Mouse (Mus musculus): Measurements from ENCODE around the gene Ehf. TPM values are rescaled to one million over a fixed set of nuclear protein-coding genes. Genes with fewer than 3 reads are reported as not detected.

Ehf gene
- not detected in 2 replicates for polyA plus RNA-seq (2011; ENCODE audit: insufficient read depth, insufficient read length, low replicate concordance, missing spikeins)

GRCm38 (mm10) chr2:103303132-103303531 lies at the start of gene Ehf:
Gene Ehf, minus strand, starts transcription at chr2:103303278.
- WGBS: 40% methylated on average over 9 of the region's 9 CpGs
- Histone ChIP-seq H3K27ac (ENCODE audit: control insufficient read depth, insufficient read depth, low read depth, low read length, poor library complexity) (no peak within 1 kb of the TSS), H3K4me3 (replicated peaks; ENCODE audit: control insufficient read depth, low read depth, low read length) (no peak within 1 kb of the TSS), H3K4me1 (ENCODE audit: control insufficient read depth, insufficient read depth, low read length) (no peaks in the 10 kb centered on the region; the same call in 1 of the 2 replicates)
- no peak for TF ChIP-seq POLR2A (IDR thresholded peaks at IDR 0.05; ENCODE audit: borderline replicate concordance, control insufficient read depth, low read depth, low read length)
- TF ChIP-seq CTCF (IDR thresholded peaks at IDR 0.05; ENCODE audit: control insufficient read depth, insufficient read depth, low read length): no peak

- no peak overlapping the region for H3K4me3 ChIP-seq (replicated peaks; ENCODE audit: control insufficient read depth, low read depth, low read length)
- 11% methylated on average over 5 of the region's 5 CpGs for WGBS
- TF ChIP-seq POLR2A (IDR thresholded peaks at IDR 0.05; ENCODE audit: borderline replicate concordance, control insufficient read depth, low read depth, low read length) (no peak), CTCF (IDR thresholded peaks at IDR 0.05; ENCODE audit: control insufficient read depth, insufficient read depth, low read length) (no peak)
- no peaks in the 10 kb centered on the region for H3K4me1 ChIP-seq (ENCODE audit: control insufficient read depth, insufficient read depth, low read length)
- H3K27ac ChIP-seq (ENCODE audit: control insufficient read depth, insufficient read depth, low read depth, low read length, poor library complexity): no peak overlapping the region
Measured at GRCm38 (mm10) chr2:103347417-103347891, 44.4 kb upstream of the Ehf start.

- H3K4me3 ChIP-seq (replicated peaks; ENCODE audit: control insufficient read depth, low read depth, low read length): no peak overlapping the region
- TF ChIP-seq CTCF (IDR thresholded peaks at IDR 0.05; ENCODE audit: control insufficient read depth, insufficient read depth, low read length) (no peak), POLR2A (IDR thresholded peaks at IDR 0.05; ENCODE audit: borderline replicate concordance, control insufficient read depth, low read depth, low read length) (no peak)
- H3K27ac ChIP-seq (ENCODE audit: control insufficient read depth, insufficient read depth, low read depth, low read length, poor library complexity): no peak overlapping the region
- H3K4me1 ChIP-seq (ENCODE audit: control insufficient read depth, insufficient read depth, low read length): no peaks in the 10 kb centered on the region
- 77% methylated on average over 3 of the region's 3 CpGs for whole genome bisulfite sequencing
Measured at GRCm38 (mm10) chr2:103346751-103347289, 43.7 kb upstream of the Ehf start.

- WGBS: 75% methylated on average over 7 of the region's 7 CpGs
- TF ChIP-seq POLR2A (IDR thresholded peaks at IDR 0.05; ENCODE audit: borderline replicate concordance, control insufficient read depth, low read depth, low read length) (no peak), CTCF (IDR thresholded peaks at IDR 0.05; ENCODE audit: control insufficient read depth, insufficient read depth, low read length) (no peak)
Measured at GRCm38 (mm10) chr2:103343611-103344010, 40.5 kb upstream of the Ehf start.

GRCm38 (mm10) chr2:103342123-103342522 lies 39.0 kb upstream of the Ehf start:
- TF ChIP-seq POLR2A (IDR thresholded peaks at IDR 0.05; ENCODE audit: borderline replicate concordance, control insufficient read depth, low read depth, low read length): no peak
- TF ChIP-seq CTCF (IDR thresholded peaks at IDR 0.05; ENCODE audit: control insufficient read depth, insufficient read depth, low read length): no peak
- 34% methylated on average over 1 of the region's 1 CpGs for WGBS

More at GRCm38 (mm10) chr2:103343611-103344010, 40.5 kb upstream of the Ehf start:
- Histone ChIP-seq H3K4me3 (replicated peaks; ENCODE audit: control insufficient read depth, low read depth, low read length) (no peak overlapping the region), H3K27ac (ENCODE audit: control insufficient read depth, insufficient read depth, low read depth, low read length, poor library complexity) (no peak overlapping the region), H3K4me1 (ENCODE audit: control insufficient read depth, insufficient read depth, low read length) (no peaks in the 10 kb centered on the region; the same call in 1 of the 2 replicates)

GRCm38 (mm10) chr2:103341375-103341971 lies 38.4 kb upstream of the Ehf start:
- TF ChIP-seq POLR2A (IDR thresholded peaks at IDR 0.05; ENCODE audit: borderline replicate concordance, control insufficient read depth, low read depth, low read length) (no peak), CTCF (IDR thresholded peaks at IDR 0.05; ENCODE audit: control insufficient read depth, insufficient read depth, low read length) (no peak)
- Histone ChIP-seq H3K4me1 (ENCODE audit: control insufficient read depth, insufficient read depth, low read length) (no peaks in the 10 kb centered on the region; the same call in 1 of the 2 replicates), H3K27ac (ENCODE audit: control insufficient read depth, insufficient read depth, low read depth, low read length, poor library complexity) (no peak overlapping the region), H3K4me3 (replicated peaks; ENCODE audit: control insufficient read depth, low read depth, low read length) (no peak overlapping the region)
- WGBS: 45% methylated on average over 1 of the region's 1 CpGs

More at GRCm38 (mm10) chr2:103342123-103342522, 39.0 kb upstream of the Ehf start:
- Histone ChIP-seq H3K4me3 (replicated peaks; ENCODE audit: control insufficient read depth, low read depth, low read length) (no peak overlapping the region), H3K27ac (ENCODE audit: control insufficient read depth, insufficient read depth, low read depth, low read length, poor library complexity) (no peak overlapping the region), H3K4me1 (ENCODE audit: control insufficient read depth, insufficient read depth, low read length) (no peaks in the 10 kb centered on the region; the same call in 1 of the 2 replicates)

GRCm38 (mm10) chr2:103338706-103339105 lies 35.6 kb upstream of the Ehf start:
- TF ChIP-seq POLR2A (IDR thresholded peaks at IDR 0.05; ENCODE audit: borderline replicate concordance, control insufficient read depth, low read depth, low read length) (no peak), CTCF (IDR thresholded peaks at IDR 0.05; ENCODE audit: control insufficient read depth, insufficient read depth, low read length) (no peak)
- no peak overlapping the region for H3K4me3 ChIP-seq (replicated peaks; ENCODE audit: control insufficient read depth, low read depth, low read length)
- no peak overlapping the region for H3K27ac ChIP-seq (ENCODE audit: control insufficient read depth, insufficient read depth, low read depth, low read length, poor library complexity)
- 85% methylated on average over 6 of the region's 6 CpGs for WGBS
- H3K4me1 ChIP-seq (ENCODE audit: control insufficient read depth, insufficient read depth, low read length): no peaks in the 10 kb centered on the region; the same call in 1 of the 2 replicates

- 74% methylated on average over 3 of the region's 3 CpGs for WGBS
- TF ChIP-seq POLR2A (IDR thresholded peaks at IDR 0.05; ENCODE audit: borderline replicate concordance, control insufficient read depth, low read depth, low read length): no peak
- TF ChIP-seq CTCF (IDR thresholded peaks at IDR 0.05; ENCODE audit: control insufficient read depth, insufficient read depth, low read length): no peak
- Histone ChIP-seq H3K4me3 (replicated peaks; ENCODE audit: control insufficient read depth, low read depth, low read length) (no peak overlapping the region), H3K4me1 (ENCODE audit: control insufficient read depth, insufficient read depth, low read length) (no peaks in the 10 kb centered on the region; the same call in 1 of the 2 replicates), H3K27ac (ENCODE audit: control insufficient read depth, insufficient read depth, low read depth, low read length, poor library complexity) (no peak overlapping the region)
Measured at GRCm38 (mm10) chr2:103337370-103337769, 34.3 kb upstream of the Ehf start.
